Mouse (Mus musculus) cerebellum, adult 9-11 months (tissue): ENCODE measurements around the gene Lxn.
A peak's percentile ranks its signal among the peaks of the same experiment; 100 is the strongest.

ENCODE experiments used
- DNase-seq: peaks from one replicate; pipeline ENCODE4 v3.0.0; 2022

Gene Lxn

DNA sequence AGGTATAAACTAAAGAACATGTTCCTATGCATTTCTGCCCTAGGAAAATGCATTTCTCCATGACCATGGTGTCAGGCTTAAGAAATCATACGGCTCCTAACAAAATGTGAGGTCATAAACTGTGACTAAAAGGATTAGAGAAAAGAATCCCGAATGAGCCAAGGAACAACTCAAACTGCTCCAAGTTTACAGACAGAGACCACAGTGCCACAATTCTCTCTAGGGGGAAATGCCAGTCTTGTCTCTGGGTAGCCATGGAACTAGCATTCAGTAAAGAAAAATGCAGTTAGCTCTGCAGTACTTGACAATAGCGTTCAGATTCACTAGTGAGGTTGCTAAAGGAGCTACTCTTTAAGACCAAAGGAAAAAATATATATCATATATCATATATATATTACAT is 3.8 kb downstream of the Lxn start:
- DNase-seq, result no peak

GRCm38 (mm10) chr3:67450601-67451210 is 13.0 kb downstream of the Lxn start:
- DNase-seq, result no peak

DNA sequence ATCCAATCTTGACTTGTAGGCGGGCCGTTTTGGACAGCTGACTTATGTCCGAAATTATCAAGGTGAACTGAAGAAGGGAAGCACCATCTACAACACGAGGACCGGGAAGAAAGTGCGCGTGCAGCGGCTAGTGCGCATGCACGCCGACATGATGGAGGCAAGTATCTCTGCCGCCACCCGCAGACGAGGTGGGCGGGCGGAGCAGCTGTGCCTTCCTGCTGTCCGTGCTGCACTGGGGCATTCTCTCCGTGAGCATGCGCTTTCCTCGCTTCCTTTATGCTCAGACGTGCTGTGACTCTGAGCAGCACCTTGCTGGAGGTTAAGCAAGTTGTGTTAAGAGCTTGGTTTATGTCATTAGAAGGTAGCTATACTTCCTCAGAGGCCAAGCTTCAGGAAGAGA is 14.1 kb downstream of the Lxn start:
- DNase-seq, result no peak

DNA sequence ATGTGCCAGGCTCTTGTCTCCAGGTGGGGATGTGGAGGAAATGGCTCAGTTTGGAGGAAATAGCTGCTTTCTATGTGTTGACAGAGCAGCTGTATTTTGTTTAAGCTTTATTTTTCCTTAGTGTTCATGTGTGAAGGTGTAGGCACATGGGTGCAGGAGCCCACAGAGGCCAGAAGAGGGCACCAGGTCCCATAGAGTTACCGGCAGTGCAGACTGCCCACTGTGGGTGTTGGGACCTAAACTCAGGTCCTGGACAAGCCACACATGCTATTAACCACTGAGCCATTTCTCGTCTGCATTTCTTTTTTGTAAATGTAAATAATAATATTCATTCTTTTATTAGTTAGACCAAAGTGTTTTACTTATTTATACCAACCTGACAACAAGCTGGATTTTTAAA is 16.6 kb downstream of the Lxn start:
- DNase-seq, result no peak

DNA sequence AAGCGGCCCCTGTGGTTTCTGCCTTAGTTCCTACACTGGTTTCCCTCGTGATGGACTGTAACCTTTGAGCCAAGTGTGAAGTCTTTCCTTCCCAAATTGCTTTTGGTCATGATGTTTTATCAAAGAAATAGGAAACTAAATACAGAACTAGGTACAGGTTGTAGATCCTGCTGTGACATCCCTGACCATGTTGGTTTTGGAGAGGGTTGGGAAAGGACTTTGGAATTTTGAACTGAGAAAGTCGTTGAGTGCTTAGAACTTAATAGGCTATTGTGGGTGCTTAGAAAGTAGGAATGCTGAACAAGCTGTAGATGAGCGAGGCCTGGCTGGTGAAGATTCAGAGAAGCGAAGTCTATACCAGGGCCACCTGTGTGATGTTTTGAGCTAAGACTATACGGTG is 29.7 kb downstream of the Lxn start:
- DNase-seq, result no peak

DNA sequence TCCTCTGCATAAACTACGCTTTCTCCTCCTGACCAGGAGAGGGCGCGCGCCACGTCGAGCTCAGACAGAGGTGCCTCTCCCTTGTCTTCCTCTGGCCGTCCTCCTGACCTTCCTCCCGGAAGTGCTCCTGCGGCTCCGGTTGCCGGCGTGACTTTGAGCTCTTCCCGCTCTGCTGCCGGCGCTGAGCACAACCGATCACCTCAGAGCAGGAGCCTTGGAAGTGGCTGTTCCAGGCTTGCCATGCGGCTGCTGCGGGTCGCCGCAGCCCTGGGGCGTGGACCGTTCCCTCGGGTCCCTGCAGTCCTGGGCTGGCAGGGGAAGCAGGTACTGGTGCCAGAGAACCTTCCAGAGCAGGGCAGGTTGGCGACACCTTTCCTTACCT is 33.7 kb downstream of the Lxn start, which contains the start of gene Gfm1:
Gene Gfm1, plus strand, starts transcription at position 98 of the 382 bp plus-strand sequence.
- peak; percentile 91 for DNase-seq

DNA sequence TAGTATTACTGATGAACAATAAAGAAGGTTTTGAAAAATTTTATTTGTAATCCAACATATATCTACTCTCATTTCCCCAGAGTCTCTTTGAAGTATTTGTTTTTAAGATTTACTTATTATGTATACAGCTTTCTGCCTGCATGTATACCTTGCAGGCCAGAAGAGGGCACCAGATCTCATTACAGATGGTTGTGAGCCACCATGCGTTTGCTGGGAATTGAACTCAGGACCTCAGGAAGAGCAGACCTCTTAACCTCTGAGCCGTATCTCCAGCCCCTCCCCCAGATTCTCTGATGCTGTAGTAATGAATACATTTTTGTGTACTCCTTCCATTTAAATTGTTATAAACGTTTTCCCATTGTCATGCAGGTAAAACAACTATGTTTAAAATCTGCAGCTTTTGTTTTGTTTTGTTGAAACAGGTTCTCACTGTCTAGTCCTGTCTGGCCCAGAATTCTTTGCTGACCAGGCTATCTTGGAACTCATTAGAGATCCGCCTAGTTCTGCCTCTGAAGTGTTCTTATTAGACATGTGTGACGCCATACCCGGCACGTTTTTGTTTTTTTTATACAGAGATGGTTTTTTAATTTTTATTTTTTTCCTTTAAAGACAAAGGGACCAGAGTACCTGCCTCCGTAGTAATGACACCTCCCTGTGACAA is 34.3 kb downstream of the Lxn start:
- DNase-seq, result no peak
